Mouse (Mus musculus) heart, postnatal 36 days (tissue): ENCODE measurements around the gene Slc35e3. TPM values are rescaled to one million over a fixed set of nuclear protein-coding genes. Genes with fewer than 3 reads are reported as not detected.
A peak's percentile ranks its signal among the peaks of the same experiment; 100 is the strongest.

Source experiments
- DNase-seq, 2 experiments: peaks; one replicate each; pipeline ENCODE4 v3.0.0; 2021 to 2022
- intact Hi-C: fragments of 180-260 bp; cut with DNase I; formaldehyde crosslinking; loops from one replicate; pipeline ENCODE4 v1.15.1; 2025
- total RNA-seq, 2 experiments: library from RNA; stranded (reverse); gene quantifications; 2 replicates each; pipeline ENCODE4 v1.2.3; 2021

The Slc35e3 gene
- total RNA-seq, 2 experiments from 2014 or later = 6.4 to 8.8 TPM

DNA sequence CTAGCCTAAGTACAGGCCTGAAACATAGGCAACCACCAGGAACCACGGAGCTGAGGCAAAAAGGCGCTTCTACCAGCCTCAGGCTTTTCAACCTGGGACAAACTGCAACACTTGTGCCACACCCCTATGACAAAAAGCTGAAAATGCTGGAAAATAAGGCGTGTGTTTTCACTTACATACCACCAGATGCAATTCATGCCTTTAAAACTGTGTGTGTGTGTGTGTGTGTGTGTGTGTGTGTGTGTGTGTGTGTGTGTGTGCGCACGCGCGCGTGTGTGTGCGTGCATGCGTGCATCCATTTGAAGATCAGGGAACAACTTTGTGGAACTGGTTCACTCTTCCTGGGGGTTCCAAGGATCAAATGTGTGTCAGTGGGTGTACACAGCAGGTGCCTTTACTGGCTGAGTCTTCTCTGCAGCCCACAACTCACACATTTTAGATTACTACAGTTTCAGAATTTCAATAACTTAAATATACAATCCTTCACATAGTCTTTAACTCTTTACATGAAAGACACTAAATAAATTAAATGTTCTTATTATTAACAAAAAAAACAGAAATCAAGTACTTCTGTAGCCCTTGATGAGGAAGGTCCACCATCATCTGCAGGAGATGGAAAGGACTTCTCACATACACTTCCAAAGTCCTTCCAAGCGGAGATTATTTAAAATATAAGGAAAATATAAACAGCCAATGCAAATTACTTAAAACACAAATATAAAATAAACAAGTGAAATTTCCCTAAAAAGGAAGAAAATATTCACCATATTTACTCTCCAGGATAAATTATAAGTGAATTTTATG, 56.7 kb downstream of the Slc35e3 start:
- no peak for DNase-seq
- intact Hi-C loops = no loop called here

DNA sequence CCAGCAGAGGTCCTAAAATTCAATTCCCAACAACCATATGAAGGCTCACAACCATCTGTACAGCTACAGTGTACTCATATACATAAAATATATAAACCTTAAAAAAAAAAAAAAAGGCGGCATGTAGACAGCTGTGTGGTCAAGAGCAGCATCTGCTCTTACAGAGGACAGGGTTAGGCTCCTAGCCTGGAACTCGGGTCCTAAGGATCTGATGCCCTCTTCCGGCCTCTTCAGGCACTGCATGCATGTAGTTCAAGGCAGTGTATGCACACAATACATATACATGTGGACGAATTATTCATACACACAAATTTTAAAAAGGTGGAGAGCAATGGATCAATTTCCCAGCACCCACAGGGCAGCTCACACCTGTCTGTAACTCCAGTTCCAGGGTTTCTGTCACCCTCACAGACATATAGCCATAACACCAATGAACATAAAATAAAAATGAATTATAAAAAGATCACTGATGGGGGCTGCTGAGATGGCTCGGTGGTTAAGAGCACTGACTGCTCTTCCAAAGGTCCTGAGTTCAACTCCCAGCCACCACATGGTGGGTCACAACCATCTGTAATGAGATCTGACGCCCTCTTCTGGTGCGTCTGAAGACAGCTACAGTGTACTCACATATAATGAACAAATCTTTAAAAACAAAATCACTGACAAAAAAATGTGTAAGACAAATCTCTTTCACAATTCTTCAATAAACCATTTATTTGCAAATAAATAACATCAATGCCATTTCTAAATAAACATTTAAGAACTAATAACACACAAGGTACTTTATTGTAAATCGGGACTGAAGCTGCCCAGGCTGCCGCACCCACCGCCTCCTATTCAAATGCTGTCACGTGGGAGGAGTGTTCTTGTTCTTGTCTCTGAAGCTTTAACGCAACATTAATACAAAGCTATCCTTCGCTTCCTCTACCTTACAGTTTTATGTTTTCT, 57.7 kb downstream of the Slc35e3 start:
- intact Hi-C loops = no loop called here
- DNase-seq = peak in 1 of 2 experiments; percentile 19

DNA sequence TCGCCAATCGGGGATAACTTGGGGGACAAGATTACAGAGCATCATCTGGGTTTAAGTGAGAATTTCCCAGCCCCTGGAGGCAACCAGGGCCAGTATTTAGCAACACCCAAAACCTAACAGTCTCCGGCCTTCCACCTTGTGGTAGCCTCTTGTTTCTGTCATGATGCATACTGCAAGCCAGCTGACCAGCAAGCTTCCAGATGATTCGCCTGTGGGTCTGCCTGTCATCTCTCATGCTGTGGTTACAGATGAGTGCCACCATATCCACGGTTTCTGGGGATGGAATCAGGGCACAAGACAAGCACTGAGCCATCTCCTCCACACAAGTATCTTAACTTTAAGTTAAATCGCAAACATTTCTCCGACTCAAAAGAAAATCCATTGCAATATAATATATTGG, 58.6 kb downstream of the Slc35e3 start:
- intact Hi-C loops = no loop called here
- no peak for DNase-seq

DNA sequence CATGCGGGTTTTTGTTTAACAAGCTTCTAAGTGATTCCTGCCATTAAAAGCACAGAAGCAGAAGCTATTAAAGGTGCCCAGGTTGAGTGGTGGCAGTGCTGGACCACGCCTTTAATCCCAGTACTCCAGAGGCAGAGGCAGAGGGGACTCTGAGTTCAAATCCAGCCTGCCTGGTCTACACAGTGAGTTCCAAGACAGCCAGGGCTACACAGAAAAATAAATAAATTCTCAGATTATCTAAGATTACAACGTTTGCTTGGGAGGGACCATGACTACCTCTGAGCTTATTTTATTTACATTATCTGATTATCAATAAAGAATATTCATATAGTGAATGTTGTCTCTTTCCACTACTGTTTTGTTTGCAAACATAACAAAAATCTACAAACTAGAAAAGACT, 59.1 kb downstream of the Slc35e3 start:
- intact Hi-C loops = no loop called here
- no peak for DNase-seq

DNA sequence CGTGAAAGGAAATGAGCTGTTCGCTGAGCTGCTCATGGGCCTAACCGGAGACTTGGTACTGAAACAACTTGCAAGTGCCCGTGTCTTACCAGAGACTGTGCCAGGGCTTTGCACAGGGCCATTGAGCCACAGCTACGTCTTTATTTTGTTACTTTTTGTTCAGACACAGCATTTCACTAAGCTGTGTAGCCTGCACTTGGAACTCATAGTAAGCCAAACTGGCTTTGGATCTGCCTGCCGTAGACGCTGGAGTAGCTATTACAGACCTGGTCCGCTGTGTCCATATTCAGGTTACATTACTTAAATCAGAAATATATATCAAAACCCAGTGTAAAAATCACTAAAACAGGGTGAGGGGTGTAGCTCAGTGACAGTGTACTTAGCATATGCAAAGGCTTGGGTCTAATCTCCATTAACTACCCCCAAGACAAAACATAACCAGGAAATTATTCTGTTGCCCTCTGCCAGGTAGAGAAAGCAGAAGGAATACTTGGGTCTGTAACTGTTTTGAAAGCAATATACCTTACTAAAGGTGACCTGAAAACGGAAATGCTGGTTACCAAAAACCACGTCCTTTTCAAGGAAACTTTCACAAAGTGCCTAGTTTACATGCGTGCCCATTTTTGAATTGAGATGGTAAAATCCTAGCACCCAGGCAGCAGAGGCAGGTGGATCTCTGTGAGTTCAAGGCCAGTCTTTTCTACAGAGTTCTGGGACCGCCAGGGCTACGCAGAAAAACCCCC, 60.1 kb downstream of the Slc35e3 start:
- no peak for DNase-seq
- intact Hi-C loops = no loop called here

DNA sequence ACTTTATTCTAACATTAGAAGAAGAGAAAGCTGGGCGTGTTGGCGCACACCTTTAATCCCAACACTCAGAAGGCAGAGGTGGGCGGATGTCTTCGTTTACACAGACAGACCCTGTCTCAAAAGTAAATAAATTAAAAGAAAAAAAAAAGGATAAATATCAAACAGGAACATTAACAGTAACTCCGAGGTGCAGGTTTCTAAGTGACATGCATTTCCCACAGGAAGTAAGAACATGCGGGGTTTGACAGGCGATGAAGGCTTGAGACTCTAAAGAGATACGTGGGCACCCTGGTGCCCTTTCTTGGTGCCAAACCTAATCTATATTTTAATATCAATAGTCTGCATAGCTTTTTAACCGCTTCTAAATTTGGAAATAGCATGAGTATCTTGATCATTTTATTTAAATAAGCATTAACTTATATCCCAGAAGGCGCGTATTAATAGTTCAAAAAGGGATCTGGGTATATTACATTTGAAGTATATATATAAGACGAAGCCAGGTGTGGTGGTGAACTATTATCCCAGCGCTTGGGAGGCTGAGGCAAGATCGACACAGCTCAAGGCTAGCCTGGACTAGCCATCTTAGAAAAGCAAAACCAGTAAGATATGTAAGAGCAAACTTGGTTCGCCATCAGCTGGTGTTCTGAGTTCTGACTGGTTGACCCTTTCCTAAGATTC, 60.9 kb downstream of the Slc35e3 start:
- DNase-seq = no peak
- intact Hi-C loops = no loop called here

DNA sequence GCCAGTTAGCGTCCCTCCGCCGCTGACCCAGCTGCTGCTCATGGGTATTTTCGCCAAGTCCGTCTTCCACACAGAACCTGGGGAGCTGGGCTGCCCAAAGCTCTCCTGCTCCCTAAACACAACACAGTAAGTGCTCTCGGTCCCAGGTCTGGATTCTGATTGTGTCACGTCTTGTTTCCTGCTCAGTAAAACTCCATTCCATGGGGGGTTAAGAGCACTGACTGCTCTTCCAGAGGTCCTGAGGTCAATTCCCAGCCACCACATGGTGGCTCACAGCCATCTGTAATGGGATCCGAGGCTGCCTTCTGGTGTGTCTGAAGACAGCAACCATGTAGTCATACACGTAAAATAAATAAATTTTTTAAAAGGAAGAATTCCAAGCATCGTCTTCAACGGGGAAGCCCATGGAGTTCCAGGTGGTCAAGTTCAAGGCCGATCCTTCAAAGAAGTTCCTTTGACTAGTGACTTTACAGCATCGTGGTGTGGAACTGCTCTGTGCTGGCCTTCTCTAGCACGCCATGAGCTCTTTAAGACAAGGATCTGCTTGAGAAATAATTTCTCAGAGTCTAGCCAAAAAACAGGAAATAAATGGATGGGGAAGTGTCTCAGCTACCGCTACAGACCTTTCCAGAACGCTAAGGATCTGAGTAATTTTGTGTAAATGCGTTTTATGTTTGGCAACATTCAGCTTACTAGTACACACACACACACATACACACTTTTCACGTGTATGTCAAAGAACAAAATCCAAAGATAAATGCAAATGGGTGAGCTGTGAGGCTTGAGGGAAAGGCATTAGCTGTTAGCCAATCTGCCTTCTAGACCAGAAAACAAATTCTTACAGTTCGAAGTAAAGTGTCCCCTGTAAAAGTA, 61.6 kb downstream of the Slc35e3 start:
- DNase-seq = no peak
- intact Hi-C loops = no loop called here

DNA sequence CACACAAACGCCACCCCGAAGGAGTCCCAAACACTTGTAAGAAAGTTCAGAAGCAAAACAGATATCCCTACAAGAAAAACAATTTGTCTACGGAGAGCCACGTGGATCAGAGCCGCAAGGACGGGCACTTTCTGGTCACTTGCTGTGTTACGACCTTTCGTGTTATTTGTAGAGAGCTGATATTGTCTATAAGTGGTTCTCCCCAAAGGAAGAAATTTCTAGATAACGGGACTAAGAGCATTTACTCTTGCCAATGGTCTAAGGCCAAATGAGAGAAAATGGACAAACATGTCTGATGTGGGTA, 62.5 kb downstream of the Slc35e3 start:
- intact Hi-C loops = no loop called here
- DNase-seq = no peak

Other genes with a start within 250 kb of the Slc35e3 start
- 1 to 10 TPM; 3.7 to 3.9 TPM for gene Cpm, start 116.9 kb downstream of the Slc35e3 start, total RNA-seq
- gene Mdm2, start 35.6 kb downstream of the Slc35e3 start, total RNA-seq = 10 to 100 TPM; 46.9 to 48.2 TPM
- gene Nup107, start 46.3 kb upstream of the Slc35e3 start, total RNA-seq = 1 to 10 TPM; 6.6 to 9.0 TPM
- gene Rap1b, start 99.7 kb upstream of the Slc35e3 start, total RNA-seq = 10 to 100 TPM; 50.7 to 63.9 TPM